ENCODE assay signal across 9 mouse cellular contexts in the genomic region with DNA sequence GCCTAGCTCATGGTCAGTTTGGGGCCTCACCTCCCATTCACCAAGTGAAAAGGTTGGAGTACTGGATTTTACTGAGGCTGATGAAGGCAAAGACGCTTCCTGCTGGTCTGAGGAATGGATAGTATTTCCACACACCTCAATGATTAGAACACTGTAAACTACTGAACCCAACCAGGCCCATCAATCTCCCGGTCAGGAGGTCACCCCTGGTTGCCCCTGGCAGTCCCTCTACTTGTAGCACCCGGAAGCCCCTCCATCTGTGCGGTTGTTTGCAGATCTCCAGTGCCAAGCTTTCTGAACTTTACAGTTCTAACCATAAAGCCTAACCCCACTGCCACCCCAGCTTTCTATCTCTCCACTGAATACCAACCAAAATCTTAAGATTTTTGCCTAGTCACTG. TPM values are rescaled to one million over a fixed set of nuclear protein-coding genes. Genes with fewer than 3 reads are reported as not detected.
A peak's percentile ranks its signal among the peaks of the same experiment; 100 is the strongest.
DNase-seq lines count a peak whose midpoint lies in the region; ATAC-seq lines count a peak whose summit lies in the region.
"Had no signal": no experiment of that assay in that cellular context is flagged by ENCODE, and none has a peak within 500 bp of the region (broad histone marks: within the 10 kb centered on the region; RNA-seq: fewer than 3 reads in every experiment).

No protein-coding gene starts in this region.

- H3K27me3 ChIP-seq in heart, embryonic 13.5 days (replicated peaks): no peaks in the 10 kb centered on the region
- no peaks in the 10 kb centered on the region for H3K27me3 ChIP-seq in midbrain, embryonic 14.5 days (ENCODE audit: control insufficient read depth, insufficient read depth, low read length)
- H3K27me3 ChIP-seq in midbrain, embryonic 11.5 days (ENCODE audit: control insufficient read depth, insufficient read depth, low read length): no peaks in the 10 kb centered on the region
- no peaks in the 10 kb centered on the region for H3K27me3 ChIP-seq in limb, embryonic 11.5 days (ENCODE audit: control insufficient read depth, insufficient read depth, low read length)
- H3K27me3 ChIP-seq in stomach, embryonic 16.5 days (ENCODE audit: control insufficient read depth, insufficient read depth, low read length): no peaks in the 10 kb centered on the region; the same call in 1 of the 2 replicates

- peak overlapping the region; percentile 74 for H3K4me2 ChIP-seq in heart, embryonic 13.5 days
- H3K4me2 ChIP-seq in midbrain, embryonic 14.5 days (ENCODE audit: low read length): peak overlapping the region; percentile 50; the same call in 1 of the 2 replicates
- H3K4me2 ChIP-seq in midbrain, embryonic 11.5 days: no peak overlapping the region
- peak overlapping the region; percentile 41 for H3K4me2 ChIP-seq in limb, embryonic 11.5 days (ENCODE audit: low read depth, severe bottlenecking)
- H3K4me2 ChIP-seq in stomach, embryonic 16.5 days (ENCODE audit: low read depth, low read length): peak overlapping the region; percentile 59

- H3K4me1 ChIP-seq in heart, embryonic 13.5 days: peaks cover 10% of the 10 kb centered on the region; the same call in 1 of the 2 replicates
- H3K4me1 ChIP-seq in midbrain, embryonic 14.5 days (ENCODE audit: control insufficient read depth, insufficient read depth, low read length): peaks cover 4% of the 10 kb centered on the region; the same call in 1 of the 2 replicates
- H3K4me1 ChIP-seq in midbrain, embryonic 11.5 days (ENCODE audit: control insufficient read depth, insufficient read depth, low read length): no peaks in the 10 kb centered on the region
- 0 out of 2 replicates have a peak, but pooled peaks cover 3% of the 10 kb centered on the region for H3K4me1 ChIP-seq in limb, embryonic 11.5 days (ENCODE audit: control insufficient read depth, insufficient read depth, low read length)
- no peaks in the 10 kb centered on the region for H3K4me1 ChIP-seq in stomach, embryonic 16.5 days (ENCODE audit: control insufficient read depth, insufficient read depth, low read length)

- no peaks in the 10 kb centered on the region for H3K9me3 ChIP-seq in heart, embryonic 13.5 days
- no peaks in the 10 kb centered on the region for H3K9me3 ChIP-seq in midbrain, embryonic 14.5 days (ENCODE audit: control insufficient read depth, low read length)
- H3K9me3 ChIP-seq in midbrain, embryonic 11.5 days (ENCODE audit: control insufficient read depth, low read length): no peaks in the 10 kb centered on the region
- no peaks in the 10 kb centered on the region for H3K9me3 ChIP-seq in limb, embryonic 11.5 days (ENCODE audit: control insufficient read depth, low read length)
- H3K9me3 ChIP-seq in stomach, embryonic 16.5 days (replicated peaks; ENCODE audit: control insufficient read depth, low read length): no peaks in the 10 kb centered on the region

- no peaks in the 10 kb centered on the region for H3K36me3 ChIP-seq in heart, embryonic 13.5 days
- H3K36me3 ChIP-seq in midbrain, embryonic 14.5 days (ENCODE audit: control insufficient read depth, insufficient read depth, low read length): no peaks in the 10 kb centered on the region
- H3K36me3 ChIP-seq in midbrain, embryonic 11.5 days (ENCODE audit: control insufficient read depth, insufficient read depth, low read length): no peaks in the 10 kb centered on the region
- no peaks in the 10 kb centered on the region for H3K36me3 ChIP-seq in limb, embryonic 11.5 days (ENCODE audit: control insufficient read depth, insufficient read depth, low read length)
- no peaks in the 10 kb centered on the region for H3K36me3 ChIP-seq in stomach, embryonic 16.5 days (ENCODE audit: control insufficient read depth, insufficient read depth, low read length)

- H3K9ac ChIP-seq in heart, embryonic 13.5 days: peak overlapping the region; percentile 72
- H3K9ac ChIP-seq in midbrain, embryonic 14.5 days (replicated peaks; ENCODE audit: low read length): no peak overlapping the region
- H3K9ac ChIP-seq in midbrain, embryonic 11.5 days (ENCODE audit: low read length): no peak overlapping the region
- peak overlapping the region; percentile 57; the same call in 1 of the 2 replicates for H3K9ac ChIP-seq in limb, embryonic 11.5 days (ENCODE audit: low read length)
- H3K9ac ChIP-seq in stomach, embryonic 16.5 days (ENCODE audit: low read length): peak overlapping the region; percentile 63

- ATAC-seq in heart, embryonic 13.5 days (ENCODE audit: extremely low read depth, insufficient number of reproducible peaks, low FRiP score, low TSS enrichment): no peak
- no peak for ATAC-seq in midbrain, embryonic 14.5 days (ENCODE audit: low FRiP score, low TSS enrichment)
- ATAC-seq in midbrain, embryonic 11.5 days (ENCODE audit: low FRiP score): no peak
- peak; percentile 10; the same call in 1 of the 2 replicates for ATAC-seq in limb, embryonic 11.5 days (ENCODE audit: insufficient number of reproducible peaks, low FRiP score, low TSS enrichment, low read depth)
- ATAC-seq in stomach, embryonic 16.5 days (ENCODE audit: insufficient read depth, low FRiP score): no peak
- ATAC-seq: inflammation-experienced regulatory T-cells, adult 6 months had no signal

- peak overlapping the region; percentile 47 for H3K4me3 ChIP-seq in heart, embryonic 13.5 days
- H3K4me3 ChIP-seq in midbrain, embryonic 14.5 days (replicated peaks; ENCODE audit: low read depth, low read length): no peak overlapping the region
- no peak overlapping the region for H3K4me3 ChIP-seq in midbrain, embryonic 11.5 days (ENCODE audit: low read depth, low read length)
- H3K4me3 ChIP-seq in limb, embryonic 11.5 days (ENCODE audit: low read depth, low read length): peak overlapping the region; percentile 23; the same call in 1 of the 2 replicates
- peak overlapping the region; percentile 35 for H3K4me3 ChIP-seq in stomach, embryonic 16.5 days (replicated peaks; ENCODE audit: low read length)

- no peak for DNase-seq in heart, adult 9 months (ENCODE audit: low spot score in 2 of 2)
- no peak for DNase-seq in midbrain, embryonic 14.5 days
- no peak for DNase-seq in midbrain, embryonic 11.5 days (ENCODE audit: low spot score, missing footprints)
- DNase-seq in limb, embryonic 11.5 days (ENCODE audit: low spot score): peak; percentile 24
- no peak for DNase-seq in cerebellum, adult 9-10 months
- DNase-seq in thymus, adult 18-20 months: no peak

- WGBS in heart, embryonic 13.5 days: 59% methylated on average over 4 of the region's 4 CpGs
- 88% methylated on average over 4 of the region's 4 CpGs for WGBS in midbrain, embryonic 14.5 days
- WGBS in midbrain, embryonic 11.5 days: 84% methylated on average over 4 of the region's 4 CpGs
- 38% methylated on average over 4 of the region's 4 CpGs for WGBS in limb, embryonic 11.5 days
- 42% methylated on average over 4 of the region's 4 CpGs for WGBS in stomach, embryonic 16.5 days

- no peak overlapping the region for H3K27ac ChIP-seq in heart, embryonic 13.5 days (replicated peaks)
- no peak overlapping the region for H3K27ac ChIP-seq in midbrain, embryonic 14.5 days (replicated peaks; ENCODE audit: low read depth, low read length)
- H3K27ac ChIP-seq in midbrain, embryonic 11.5 days (ENCODE audit: low read depth, low read length): no peak overlapping the region
- H3K27ac ChIP-seq in limb, embryonic 11.5 days (replicated peaks; ENCODE audit: low read depth, low read length): no peak overlapping the region
- no peak overlapping the region for H3K27ac ChIP-seq in stomach, embryonic 16.5 days (ENCODE audit: low read length)

RNA-seq across cellular contexts. Expression of a gene that starts 11.7 kb away (rescaled TPM):
- 144 and 149 TPM in 2 replicates for polyA plus RNA-seq in heart, embryonic 13.5 days (2015; fragmentation: Nextera tagmentation; extraction: Ambion mirVana)
- 543 and 574 TPM in 2 replicates for polyA plus RNA-seq in midbrain, embryonic 14.5 days (2014; fragmentation: Nextera tagmentation; extraction: Ambion mirVana)
- 281 and 308 TPM in 2 replicates for polyA plus RNA-seq in midbrain, embryonic 11.5 days (2014; fragmentation: Nextera tagmentation; extraction: Ambion mirVana)
- 224 and 232 TPM in 2 replicates for polyA plus RNA-seq in limb, embryonic 11.5 days (2014; fragmentation: Nextera tagmentation; extraction: Ambion mirVana)
- polyA plus RNA-seq in stomach, embryonic 16.5 days (2015; fragmentation: Nextera tagmentation; extraction: Ambion mirVana): 97.0 and 111 TPM in 2 replicates

RNA-seq across cellular contexts. Expression of a gene that starts 36.2 kb away (rescaled TPM):
- 3.2 and 3.8 TPM in 2 replicates for polyA plus RNA-seq in heart, embryonic 13.5 days (2015; fragmentation: Nextera tagmentation; extraction: Ambion mirVana)
- 2.2 and 3.9 TPM in 2 replicates for polyA plus RNA-seq in midbrain, embryonic 14.5 days (2014; fragmentation: Nextera tagmentation; extraction: Ambion mirVana)
- polyA plus RNA-seq in midbrain, embryonic 11.5 days (2014; fragmentation: Nextera tagmentation; extraction: Ambion mirVana): 7.3 and 8.2 TPM in 2 replicates
- 9.1 and 9.9 TPM in 2 replicates for polyA plus RNA-seq in limb, embryonic 11.5 days (2014; fragmentation: Nextera tagmentation; extraction: Ambion mirVana)
- polyA plus RNA-seq in stomach, embryonic 16.5 days (2015; fragmentation: Nextera tagmentation; extraction: Ambion mirVana): 5.2 and 5.5 TPM in 2 replicates

Comparison
In these comparisons a context has a peak if more than half of its experiments do, and no peak if none do; other contexts are left out.
1. H3K4me3 ChIP-seq: peak in heart, embryonic 13.5 days (single experiment), limb, embryonic 11.5 days (single experiment) and stomach, embryonic 16.5 days (single experiment); none in midbrain, embryonic 14.5 days (single experiment) and midbrain, embryonic 11.5 days (single experiment).
2. H3K9ac ChIP-seq: peak in heart, embryonic 13.5 days (single experiment), limb, embryonic 11.5 days (single experiment) and stomach, embryonic 16.5 days (single experiment); none in midbrain, embryonic 14.5 days (single experiment) and midbrain, embryonic 11.5 days (single experiment).